Mouse (Mus musculus) fibroblast of lung, adult 2 months (primary cell): ENCODE results near the gene Hoxd9.

Source experiments
- DNase-seq: peaks from one replicate; pipeline ENCODE4 v3.0.0-alpha.2; 2011; ENCODE audit warnings: low read depth

The Hoxd9 gene

GRCm38 (mm10) chr2:74713239-74714150, 16.0 kb downstream of the Hoxd9 start:
- no peak for DNase-seq

GRCm38 (mm10) chr2:74714156-74714789, 16.7 kb downstream of the Hoxd9 start:
- no peak for DNase-seq

- DNase-seq, result no peak
Measured at GRCm38 (mm10) chr2:74714881-74715280, 17.4 kb downstream of the Hoxd9 start.

DNA sequence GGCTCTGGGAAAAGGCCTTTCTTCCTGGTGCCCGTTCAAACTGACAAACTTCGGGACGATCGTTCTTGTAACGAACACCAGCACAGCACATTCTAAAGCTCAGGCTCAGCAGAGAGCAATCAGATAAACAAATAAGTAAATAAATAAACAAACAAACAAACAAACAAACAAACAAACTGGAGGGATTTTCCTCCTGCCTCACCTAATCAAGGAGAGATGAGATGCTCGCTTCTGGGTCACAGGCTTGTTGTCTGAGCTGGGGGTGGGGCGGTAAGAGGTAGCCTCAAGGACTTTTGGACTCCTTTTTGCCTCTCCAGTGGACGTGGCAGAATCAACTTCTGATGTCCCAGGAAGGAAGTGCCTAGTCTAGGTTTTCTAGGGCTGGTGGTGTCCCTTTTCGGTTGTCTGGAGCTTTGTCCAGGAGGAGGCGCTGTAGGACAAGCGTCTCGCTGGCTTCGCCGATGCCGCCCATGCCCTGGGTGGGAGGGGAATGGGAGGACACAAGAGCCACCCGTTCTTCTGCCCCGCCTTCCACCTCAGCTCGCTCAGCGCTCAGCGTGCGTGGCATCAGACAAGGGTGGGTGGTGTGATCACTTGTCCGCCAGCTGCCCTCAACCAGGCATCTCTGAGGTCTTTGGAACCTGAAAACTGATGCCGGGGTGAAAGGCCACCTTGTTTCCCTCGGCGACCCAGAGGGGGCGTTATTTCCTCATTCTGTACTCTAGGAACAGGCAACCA, 18.1 kb downstream of the Hoxd9 start:
- DNase-seq, result no peak

GRCm38 (mm10) chr2:74720384-74720783, 22.9 kb downstream of the Hoxd9 start:
- DNase-seq, result no peak

GRCm38 (mm10) chr2:74720955-74721491, 23.5 kb downstream of the Hoxd9 start:
- no peak for DNase-seq

- no peak for DNase-seq
Measured at GRCm38 (mm10) chr2:74721882-74722281, 24.4 kb downstream of the Hoxd9 start.

DNA sequence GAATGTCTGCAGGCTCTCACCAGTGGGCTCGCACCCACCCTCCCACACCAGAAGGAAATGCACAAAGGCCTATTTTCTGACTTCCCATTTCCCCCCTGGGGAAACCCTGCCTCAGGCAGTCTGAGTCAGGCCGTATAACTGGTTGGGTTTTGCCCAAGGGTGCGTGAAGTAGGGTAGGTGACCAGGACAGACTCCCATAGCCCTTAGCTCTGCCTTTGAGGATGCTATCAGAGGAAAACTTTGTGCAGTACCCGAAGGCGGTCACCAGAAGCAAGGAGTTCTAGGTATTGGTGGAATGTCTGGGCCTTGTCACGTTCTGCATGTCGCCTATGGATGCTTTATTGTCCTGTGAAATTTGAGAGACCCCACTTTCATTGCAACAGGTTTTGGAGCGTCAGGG, 25.4 kb downstream of the Hoxd9 start:
- no peak for DNase-seq

GRCm38 (mm10) chr2:74724244-74725015, 26.9 kb downstream of the Hoxd9 start:
- no peak for DNase-seq

DNA sequence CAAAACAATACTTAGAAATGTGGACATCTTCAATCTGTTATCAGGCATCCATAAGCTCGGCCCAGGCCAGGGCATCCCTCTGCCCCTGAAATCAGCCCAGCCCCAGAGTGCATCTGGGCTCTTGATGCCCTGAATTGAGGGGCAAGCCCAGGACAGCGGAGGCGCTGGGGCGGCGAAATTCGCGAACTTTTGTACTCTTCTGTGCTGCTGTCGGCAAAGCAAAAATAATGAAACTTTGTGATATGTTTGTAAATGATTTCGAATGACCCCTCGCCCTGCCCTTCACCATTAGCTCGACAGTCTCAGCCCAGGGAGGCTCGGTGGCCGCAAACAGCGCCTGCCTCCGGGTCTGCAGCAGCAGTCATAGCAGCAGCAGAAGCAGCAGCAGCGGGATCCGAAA, 27.6 kb downstream of the Hoxd9 start:
- DNase-seq, result no peak

- no peak for DNase-seq
Measured at GRCm38 (mm10) chr2:74726551-74726950, 29.0 kb downstream of the Hoxd9 start, which contains the start of gene Gm28230. Gene Gm28230, plus strand, starts transcription at chr2:74726728.

GRCm38 (mm10) chr2:74726973-74727639, 29.6 kb downstream of the Hoxd9 start:
- DNase-seq, result no peak

DNA sequence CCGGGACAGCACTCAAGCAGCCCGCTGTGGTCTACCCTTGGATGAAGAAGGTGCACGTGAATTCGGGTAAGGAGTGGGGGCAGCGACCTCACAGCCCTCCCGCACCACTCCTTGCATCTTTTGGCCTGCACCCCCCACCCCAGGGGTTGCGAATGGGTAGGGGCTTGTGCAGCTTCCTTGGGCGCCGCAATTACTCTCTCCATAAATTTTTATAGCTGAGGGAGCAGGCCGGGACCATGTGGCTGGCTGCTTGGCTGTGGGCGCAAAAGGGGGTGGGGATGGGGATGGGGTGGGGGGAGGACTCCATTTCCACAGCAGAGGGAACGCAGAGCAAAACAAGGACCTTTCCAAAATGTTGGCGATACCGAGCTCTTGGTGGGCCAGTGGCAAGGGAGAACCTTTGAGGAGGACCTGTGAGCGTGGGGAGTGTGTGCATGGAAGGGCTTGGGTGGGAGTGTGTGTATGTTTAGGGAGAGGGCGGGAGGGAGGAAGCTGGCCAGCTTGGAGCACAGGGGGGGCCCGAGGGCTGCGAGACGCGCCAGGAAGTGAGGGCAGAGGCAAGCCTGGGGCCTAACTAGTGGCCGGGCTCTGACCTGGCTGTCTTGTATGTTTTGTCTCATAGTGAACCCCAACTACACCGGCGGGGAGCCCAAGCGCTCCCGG, 30.2 kb downstream of the Hoxd9 start:
- DNase-seq, result no peak

GRCm38 (mm10) chr2:74728303-74728680, 30.8 kb downstream of the Hoxd9 start:
- no peak for DNase-seq

- no peak for DNase-seq
Measured at GRCm38 (mm10) chr2:74730331-74730730, 32.8 kb downstream of the Hoxd9 start.

GRCm38 (mm10) chr2:74731055-74731454, 33.5 kb downstream of the Hoxd9 start:
- DNase-seq, result no peak

- DNase-seq, result no peak
Measured at GRCm38 (mm10) chr2:74731799-74732512, 34.4 kb downstream of the Hoxd9 start.

- no peak for DNase-seq
Measured at GRCm38 (mm10) chr2:74732513-74733316, 35.2 kb downstream of the Hoxd9 start.

GRCm38 (mm10) chr2:74733317-74733661, 35.8 kb downstream of the Hoxd9 start:
- no peak for DNase-seq
